Mouse (Mus musculus): ENCODE data around the gene Mtch1.
"Not testable (repeated sequence)": the region's sequence is repeated elsewhere in the genome, so short reads cannot be mapped to it uniquely, and the experiment has no call there.

DNA sequence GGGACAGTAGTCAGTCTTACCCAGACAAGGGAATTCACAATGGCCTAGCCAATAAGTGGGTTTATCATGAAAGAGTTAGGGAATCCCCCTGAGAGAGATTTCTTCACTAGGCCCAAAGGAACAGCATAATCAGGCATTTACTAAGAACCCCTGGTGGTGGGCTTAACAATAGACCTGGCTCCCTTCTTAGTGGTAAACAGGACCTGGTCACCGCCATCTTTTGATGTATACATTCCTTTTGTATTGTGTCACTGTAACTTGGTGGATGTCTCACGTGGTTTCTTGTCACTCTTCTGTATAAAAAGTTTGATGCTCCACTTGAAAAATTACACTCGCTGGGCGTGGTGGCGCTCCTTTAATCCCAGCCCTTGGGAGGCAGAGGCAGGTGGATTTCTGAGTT is 3.3 kb upstream of the Mtch1 start:
- not testable (repeated sequence) for TF ChIP-seq CTCF, EP300 (IDR thresholded peaks at IDR 0.05; ENCODE audit: low read depth)

All from heart, postnatal 0 days (tissue).